19 mouse cellular contexts compared by ENCODE assay signal in the genomic region with DNA sequence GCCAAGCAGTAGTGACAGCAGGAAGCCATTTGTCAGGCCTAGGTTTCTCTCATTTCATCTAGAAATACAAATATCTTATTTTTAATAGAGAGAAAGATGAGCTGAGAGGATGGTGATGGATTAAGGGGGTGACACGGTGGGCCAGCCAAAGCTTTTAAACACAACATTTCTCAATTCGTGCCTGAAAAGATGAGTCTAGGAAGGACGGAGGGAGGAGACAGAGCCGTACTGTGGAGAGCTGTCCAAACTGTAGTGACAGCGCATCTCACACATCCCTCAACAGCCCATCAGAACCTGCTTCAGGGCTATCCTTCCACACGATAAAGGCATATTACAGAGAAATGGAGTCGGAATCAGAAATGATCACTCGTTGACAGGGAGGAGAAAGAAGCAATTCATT.
"Had no signal": no experiment of that assay in that cellular context is flagged by ENCODE, and none has a peak within 500 bp of the region (broad histone marks: within the 10 kb centered on the region; RNA-seq: fewer than 3 reads in every experiment).

No protein-coding gene starts in this region.

- H3K27ac ChIP-seq: hindbrain, postnatal 0 days; left cerebral cortex, adult 2 months; liver, embryonic 13.5 days; macrophage; midbrain, embryonic 12.5 days; midbrain, embryonic 15.5 days; neural tube, embryonic 12.5 days; stomach, embryonic 15.5 days had no signal

- H3K9me3 ChIP-seq: liver, embryonic 13.5 days; midbrain, embryonic 12.5 days; midbrain, embryonic 15.5 days; neural tube, embryonic 12.5 days; stomach, embryonic 15.5 days had no signal

- DNase-seq: kidney, adult 18-20 months; kidney, adult 9 months; kidney, postnatal 14 days; kidney, postnatal 4 days; layer of hippocampus, postnatal 36 days; liver, embryonic 13.5 days; right cerebral cortex, adult 18-20 months; right cerebral cortex, postnatal 14 days; right cerebral cortex, postnatal 4 days; thymus, postnatal 25 days had no signal

- H3K4me1 ChIP-seq: liver, embryonic 13.5 days; neural tube, embryonic 12.5 days; stomach, embryonic 15.5 days had no signal

- H3K4me3 ChIP-seq: left cerebral cortex, adult 2 months; liver, embryonic 13.5 days; midbrain, embryonic 12.5 days; midbrain, embryonic 15.5 days; neural tube, embryonic 12.5 days; stomach, embryonic 15.5 days had no signal

- H3K4me2 ChIP-seq: liver, embryonic 13.5 days; midbrain, embryonic 12.5 days; midbrain, embryonic 15.5 days; neural tube, embryonic 12.5 days; stomach, embryonic 15.5 days had no signal

- H3K27me3 ChIP-seq: liver, embryonic 13.5 days; midbrain, embryonic 12.5 days; midbrain, embryonic 15.5 days; neural tube, embryonic 12.5 days; stomach, embryonic 15.5 days had no signal

- ATAC-seq: hindbrain, postnatal 0 days; inflammation-experienced regulatory T-cells, adult 6 months; intestine, embryonic 16.5 days; midbrain, embryonic 15.5 days had no signal

- H3K36me3 ChIP-seq: liver, embryonic 13.5 days; midbrain, embryonic 12.5 days; midbrain, embryonic 15.5 days; neural tube, embryonic 12.5 days; stomach, embryonic 15.5 days had no signal

- H3K9ac ChIP-seq: liver, embryonic 13.5 days; midbrain, embryonic 12.5 days; midbrain, embryonic 15.5 days; neural tube, embryonic 12.5 days; stomach, embryonic 15.5 days had no signal
